Mouse (Mus musculus) ZHBTc4 (cell line): ENCODE measurements around the gene Smpd2.

Experiments used
- DNase-seq: peaks from one replicate; pipeline ENCODE4 v3.0.0-alpha.2; 2011; ENCODE audit warnings: low read depth, low spot score

The Smpd2 gene

DNA sequence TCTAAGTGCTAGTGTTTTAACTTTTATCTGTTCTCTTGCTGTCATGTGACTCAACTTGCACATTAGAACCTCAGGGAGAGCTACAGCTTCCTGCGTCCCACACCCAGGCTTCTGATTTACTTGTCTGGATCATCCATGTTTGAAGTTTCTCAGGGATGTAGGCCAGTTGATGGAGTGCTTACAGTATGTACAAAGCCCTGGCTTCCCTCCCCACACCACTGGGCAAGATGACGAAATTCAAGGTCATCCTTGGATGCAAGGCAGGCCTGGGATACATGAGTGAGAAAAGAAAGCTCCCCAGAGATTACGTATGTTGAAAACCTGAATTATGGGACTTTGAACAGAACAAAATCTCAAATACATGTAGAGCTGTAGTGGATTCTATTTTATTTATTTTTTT is 37.4 kb downstream of the Smpd2 start:
- no peak for DNase-seq

- no peak for DNase-seq
These were observed 38.5 kb downstream of the Smpd2 start for GRCm38 (mm10) chr10:41451656-41452055.

- DNase-seq, result no peak
These were observed 39.2 kb downstream of the Smpd2 start for GRCm38 (mm10) chr10:41450780-41451522.

GRCm38 (mm10) chr10:41450137-41450670 is 40.0 kb downstream of the Smpd2 start, which contains the start of gene Zbtb24:
Zbtb24 (plus strand) TSS chr10:41450383.
- DNase-seq, result peak; percentile 98

- peak; percentile 51 for DNase-seq
These were observed 40.5 kb downstream of the Smpd2 start for GRCm38 (mm10) chr10:41449684-41450083.

- no peak for DNase-seq
These were observed 42.0 kb downstream of the Smpd2 start for GRCm38 (mm10) chr10:41448216-41448615.
